Mouse (Mus musculus): ENCODE results near the gene Pipox.
A peak's percentile ranks its signal among the peaks of the same experiment; 100 is the strongest.

Pipox gene

DNA sequence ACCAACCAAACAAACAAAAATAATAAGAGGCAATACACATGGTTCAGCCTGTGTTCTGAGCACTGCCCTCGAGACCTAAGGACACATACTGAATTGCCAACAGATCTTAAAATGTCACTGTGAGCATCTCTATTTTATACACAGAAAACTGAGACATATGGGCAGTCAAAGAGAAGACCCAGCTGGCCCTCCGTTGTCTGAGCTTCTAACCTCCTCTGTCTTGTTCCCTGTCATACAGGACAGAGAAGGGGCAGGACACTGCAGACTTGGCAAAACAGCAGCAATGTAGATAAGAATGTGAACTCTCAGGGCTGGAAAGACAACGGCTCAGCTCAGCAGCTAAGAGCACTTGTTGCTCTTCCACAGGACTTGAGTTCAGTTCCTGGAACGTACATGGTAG lies 14.6 kb upstream of the Pipox start:
- no peak for DNase-seq (ENCODE audit: low read depth, low spot score)

DNA sequence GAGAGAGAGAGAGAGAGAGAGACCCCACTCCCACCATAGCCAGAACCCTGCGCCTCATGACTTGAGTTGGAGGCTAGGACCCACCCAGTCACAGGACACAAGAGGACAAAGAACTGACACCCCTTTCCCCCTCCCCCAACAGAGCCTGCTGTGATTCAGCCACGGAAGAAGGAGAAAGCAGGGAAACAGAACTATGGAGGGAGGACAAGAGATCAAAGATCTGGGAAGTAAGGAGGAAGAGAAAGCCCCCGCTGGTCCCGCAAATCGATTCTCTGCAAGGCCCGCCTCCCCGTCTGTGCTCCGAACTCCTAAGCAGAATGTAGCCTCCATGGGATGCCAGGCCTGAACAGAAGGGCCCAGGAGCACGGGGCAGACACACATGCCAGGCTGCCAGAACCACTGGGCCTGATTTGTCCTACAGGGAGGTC lies 12.9 kb upstream of the Pipox start:
- DNase-seq (ENCODE audit: low read depth, low spot score): no peak

DNA sequence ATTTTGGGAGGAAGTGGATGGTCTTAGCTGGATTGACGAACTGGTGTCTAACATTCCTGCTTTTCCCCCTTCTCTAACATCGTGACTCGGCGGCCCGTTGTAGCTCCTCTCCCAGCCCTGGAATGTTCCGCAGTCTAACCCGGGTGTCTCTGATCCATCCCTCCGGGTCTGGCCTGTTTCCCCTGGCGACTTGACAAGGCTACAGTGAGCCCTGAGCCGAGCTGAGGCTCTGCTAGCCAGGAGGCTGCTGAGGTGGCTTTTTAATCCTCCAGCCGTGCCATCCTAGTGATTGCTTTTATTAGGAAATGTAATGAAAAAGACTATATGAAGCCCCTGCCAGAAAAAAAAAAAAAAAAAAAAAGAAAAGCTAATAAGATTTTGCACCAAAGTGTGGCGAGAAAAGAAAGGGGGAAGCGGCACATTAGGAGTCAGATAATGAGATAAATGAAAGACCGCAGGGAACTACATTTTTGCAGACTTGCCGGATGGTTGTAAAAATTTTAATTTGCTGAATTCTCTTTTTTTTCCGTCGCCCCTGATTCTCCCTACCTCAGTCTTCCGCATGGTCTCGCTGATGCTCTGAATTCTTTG lies 12.3 kb upstream of the Pipox start:
- DNase-seq (ENCODE audit: low read depth, low spot score): no peak

DNA sequence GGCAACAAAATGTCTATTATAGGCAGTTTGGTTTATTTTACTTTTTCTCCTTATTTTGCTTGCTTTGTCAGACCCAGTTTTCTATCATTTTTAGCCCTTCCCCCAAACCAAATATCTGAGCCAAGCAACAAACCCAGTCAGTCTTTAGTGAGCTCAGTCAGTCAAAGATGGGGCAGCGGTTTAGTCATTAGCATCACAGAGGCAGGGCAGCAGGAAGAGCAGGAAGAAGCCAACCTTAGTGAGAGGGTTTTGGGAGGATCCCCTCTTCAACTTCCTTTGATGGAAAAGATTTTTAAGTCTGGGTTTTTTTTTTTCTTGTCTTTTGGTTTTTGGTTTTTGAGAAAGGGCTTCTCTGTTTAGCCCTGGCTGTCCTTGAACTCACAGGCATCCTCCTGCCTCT lies 10.8 kb upstream of the Pipox start:
- no peak for DNase-seq (ENCODE audit: low read depth, low spot score)

DNA sequence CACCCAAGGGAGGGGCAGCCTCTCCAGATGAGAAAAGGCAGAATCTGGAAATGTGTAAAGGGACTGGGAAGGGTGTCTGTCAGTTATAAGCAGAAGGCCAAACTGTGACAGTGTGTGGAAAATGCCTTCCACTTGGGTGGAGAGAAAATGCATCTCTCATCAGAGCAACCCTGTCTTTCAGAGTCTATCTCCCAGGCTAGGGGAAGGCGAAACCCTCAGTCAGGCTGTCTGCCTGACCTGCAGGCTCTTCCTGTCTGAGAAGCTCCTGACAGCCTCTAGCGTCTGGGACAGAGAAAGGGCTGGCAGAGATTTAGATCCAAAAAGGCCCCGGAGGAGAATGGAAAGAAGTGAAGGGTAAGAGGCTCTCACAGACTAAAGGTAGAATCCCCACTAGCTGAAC lies 9.9 kb upstream of the Pipox start:
- DNase-seq (ENCODE audit: low read depth, low spot score): no peak

DNA sequence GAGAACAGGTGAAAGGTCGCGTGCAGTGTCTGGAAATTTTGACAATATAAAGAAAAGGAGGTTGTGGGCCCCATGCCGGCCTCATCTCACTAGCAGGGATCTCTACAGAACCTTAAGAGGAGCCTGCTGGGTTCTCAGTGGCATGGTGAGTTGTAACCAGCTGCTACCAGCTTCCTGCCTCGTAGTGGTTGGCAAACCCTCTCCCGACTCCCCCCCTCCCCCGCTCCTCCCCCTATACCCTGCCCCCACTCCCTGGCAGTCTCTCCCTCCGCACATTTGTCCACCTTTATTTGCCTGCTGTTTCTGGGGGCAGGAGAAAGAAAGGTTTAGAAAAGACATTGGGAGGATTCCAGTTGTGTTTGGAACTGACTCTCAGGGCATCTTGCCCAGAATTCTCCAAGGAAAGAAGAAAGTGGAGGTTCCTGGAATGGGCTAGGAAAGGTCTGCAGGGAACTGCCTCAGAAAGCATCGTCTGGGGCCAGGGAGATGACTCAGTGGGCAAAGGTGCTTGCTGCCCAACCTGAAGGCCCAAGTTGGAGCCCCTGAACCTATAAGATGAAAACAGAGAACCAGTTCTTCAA lies 8.0 kb upstream of the Pipox start:
- DNase-seq (ENCODE audit: low read depth, low spot score): peak; percentile 35

DNA sequence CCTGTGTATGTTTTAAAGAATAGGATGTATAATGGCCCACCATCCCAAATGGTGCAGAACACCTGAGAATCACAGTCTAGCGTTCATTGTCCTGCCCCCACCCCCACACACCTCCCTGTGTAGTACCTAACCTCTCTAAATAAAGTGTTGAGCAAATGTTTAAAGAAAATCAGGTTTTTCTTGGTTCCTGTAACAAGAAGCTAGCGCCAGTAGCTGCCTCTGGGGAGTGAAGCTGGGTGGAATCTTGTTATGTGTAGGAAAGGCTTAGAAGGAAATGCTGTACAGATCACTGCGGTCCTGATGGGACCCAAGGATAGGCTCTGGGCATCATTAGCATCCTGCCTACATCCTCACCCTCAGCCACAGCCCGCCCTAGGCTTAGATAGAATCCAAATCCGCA lies 7.5 kb upstream of the Pipox start:
- DNase-seq (ENCODE audit: low read depth, low spot score): no peak

DNA sequence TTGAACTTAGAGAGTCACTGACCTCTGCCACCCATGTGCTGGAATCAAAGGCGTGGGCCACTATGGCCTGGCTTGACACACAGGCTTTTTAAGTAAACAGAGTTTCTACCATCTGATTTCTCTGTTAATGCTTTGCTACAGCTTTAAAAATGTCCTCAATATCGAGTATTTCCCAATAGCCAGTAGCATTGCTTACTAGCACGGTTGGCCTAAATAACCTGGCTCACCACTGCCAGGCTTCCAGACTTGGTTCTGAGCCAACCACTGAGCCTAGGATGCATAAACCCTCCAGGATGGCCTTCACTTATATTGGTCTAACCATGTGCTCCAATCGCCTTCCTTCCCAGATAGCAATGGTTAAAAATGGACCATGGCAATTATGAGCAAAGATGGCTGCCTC lies 6.8 kb upstream of the Pipox start:
- no peak for DNase-seq (ENCODE audit: low read depth, low spot score)

DNA sequence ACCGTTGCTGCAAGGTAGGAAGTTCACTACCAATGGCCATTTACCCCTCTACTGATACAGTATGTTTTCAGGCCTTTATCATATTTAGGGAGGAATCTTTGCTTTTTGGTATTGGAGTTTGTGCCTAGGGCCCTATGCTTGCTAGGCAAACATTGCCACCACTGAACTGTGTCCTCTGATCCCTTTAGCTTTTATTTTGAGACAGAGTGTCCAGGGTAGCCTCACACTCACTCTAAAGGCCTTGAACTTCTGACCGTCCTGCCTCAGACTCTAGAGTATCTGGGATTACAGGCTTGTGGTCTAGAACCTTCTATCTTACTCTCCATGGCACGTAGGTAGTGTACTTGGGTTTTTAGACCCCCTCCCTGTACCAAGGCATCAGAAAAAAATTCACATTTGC lies 6.3 kb upstream of the Pipox start:
- no peak for DNase-seq (ENCODE audit: low read depth, low spot score)

DNA sequence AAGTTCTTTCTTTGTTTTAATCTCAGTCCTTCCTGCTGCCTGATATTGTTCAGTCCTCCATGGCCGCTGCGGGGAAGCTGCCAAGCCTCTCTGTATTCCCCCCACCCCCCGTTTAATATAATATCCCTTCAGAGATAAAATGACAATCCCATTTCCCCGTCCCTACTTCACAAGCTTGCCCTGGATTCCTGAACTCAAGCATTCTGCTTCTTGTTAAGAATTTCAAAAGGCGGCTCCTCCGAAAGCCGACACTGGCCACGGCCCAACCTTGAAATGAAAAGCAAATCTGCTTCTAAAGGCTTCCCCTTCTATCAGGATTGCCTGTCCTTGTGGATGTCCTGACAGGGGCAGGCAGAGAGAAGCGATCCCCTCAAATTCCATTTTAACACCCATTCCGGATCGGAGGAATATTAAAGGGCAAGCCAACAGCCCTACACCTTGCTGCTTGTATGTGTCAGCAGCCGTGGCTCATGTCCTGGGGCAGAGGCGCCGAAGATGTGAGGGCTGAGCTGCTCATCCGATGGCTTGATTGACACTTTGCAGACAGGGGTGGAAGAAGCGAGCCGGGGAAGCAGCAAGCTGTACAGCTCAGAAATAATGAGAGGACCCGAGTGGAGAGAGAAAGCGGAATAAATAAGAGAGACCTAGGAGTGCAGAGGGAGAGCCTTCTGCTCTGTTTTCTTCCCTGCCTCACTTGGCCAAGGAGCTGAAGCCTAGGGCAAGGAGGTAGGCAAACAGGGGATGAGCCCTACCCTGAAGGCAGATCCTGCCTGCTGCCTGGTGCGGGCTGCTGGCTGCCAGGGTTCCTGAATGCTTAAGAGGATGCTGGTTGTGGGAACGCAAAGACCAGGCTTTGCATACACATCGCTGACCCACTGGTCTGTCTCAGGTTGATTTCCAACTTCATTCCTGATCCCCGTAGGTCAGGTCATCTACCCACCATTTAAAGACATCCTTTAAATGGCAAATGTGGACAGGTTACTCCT lies 3.2 kb upstream of the Pipox start:
- DNase-seq (ENCODE audit: low read depth, low spot score): no peak

DNA sequence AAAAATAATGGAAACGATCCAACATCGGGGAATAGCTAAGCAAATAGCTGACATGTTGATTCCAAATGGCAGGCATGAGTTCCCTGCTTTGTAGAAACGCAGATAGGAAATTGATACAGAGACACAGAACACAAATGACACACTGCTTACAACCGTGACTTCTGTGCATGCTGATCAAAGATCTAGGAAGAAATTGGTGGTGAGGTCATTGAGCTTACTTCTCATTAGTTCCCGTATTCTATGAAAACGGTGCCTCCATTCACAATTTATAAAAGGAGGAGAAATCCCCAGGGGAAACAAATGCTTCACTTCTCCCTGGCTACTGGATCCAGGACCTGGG lies 2.6 kb upstream of the Pipox start:
- DNase-seq (ENCODE audit: low read depth, low spot score): no peak

DNA sequence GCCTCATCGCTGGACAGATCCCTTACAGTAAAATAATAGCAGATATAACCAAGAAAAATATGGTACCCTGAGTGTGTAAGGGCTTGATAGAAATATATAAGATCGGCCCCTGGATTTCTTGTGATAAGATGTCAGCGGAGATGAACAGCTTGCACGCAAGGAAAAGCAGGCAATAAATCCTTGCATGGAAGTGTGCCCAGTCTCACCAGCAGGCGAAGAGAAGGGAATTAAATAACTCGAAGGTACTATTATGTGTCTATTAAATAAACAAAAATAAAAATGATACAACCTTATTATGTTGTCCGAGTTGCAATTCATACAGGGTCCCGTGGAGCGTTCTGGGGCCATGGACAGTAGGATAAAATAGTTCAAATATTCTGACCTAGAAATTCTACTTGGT lies 2.1 kb upstream of the Pipox start:
- no peak for DNase-seq (ENCODE audit: low read depth, low spot score)

DNA sequence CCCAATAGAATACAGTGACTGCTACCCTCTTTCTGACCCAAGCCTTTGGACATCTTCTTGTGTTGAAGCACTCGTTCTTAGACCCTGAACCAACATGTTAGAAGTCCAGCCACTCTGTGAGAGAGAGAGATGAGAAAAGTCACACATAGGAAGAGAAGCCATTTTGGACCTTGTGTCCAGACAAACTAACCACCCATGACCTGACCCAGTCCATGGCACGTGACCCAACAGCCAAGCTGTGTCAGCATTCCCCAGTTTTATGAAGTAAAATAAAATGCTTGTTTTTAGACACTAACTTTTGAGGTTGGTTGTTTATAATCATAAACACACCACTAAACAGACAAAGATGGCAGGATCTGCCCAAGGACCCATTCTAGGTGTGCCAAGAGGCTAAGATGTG lies 1.1 kb upstream of the Pipox start:
- DNase-seq (ENCODE audit: low read depth, low spot score): no peak

DNA sequence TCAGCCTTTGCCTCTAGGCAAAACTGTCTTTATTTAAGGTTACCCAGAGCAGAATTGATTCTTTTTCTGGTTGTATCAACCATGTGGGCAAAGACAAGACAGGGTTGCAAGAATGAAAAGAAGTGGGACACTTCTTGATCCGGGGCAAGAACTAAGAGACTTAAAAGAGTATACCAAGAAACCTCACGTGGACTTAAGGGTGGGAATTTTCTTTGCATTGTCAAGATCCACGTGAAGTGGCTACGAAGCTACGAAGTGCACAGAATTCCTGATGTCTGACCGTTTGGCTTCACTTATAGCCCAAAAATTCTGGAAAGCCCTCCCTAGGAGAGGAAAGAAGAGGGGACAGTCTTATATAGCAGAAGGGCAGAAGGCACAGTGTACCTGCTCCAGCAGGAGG lies 613 bp downstream of the Pipox start:
- DNase-seq (ENCODE audit: low read depth, low spot score): no peak

DNA sequence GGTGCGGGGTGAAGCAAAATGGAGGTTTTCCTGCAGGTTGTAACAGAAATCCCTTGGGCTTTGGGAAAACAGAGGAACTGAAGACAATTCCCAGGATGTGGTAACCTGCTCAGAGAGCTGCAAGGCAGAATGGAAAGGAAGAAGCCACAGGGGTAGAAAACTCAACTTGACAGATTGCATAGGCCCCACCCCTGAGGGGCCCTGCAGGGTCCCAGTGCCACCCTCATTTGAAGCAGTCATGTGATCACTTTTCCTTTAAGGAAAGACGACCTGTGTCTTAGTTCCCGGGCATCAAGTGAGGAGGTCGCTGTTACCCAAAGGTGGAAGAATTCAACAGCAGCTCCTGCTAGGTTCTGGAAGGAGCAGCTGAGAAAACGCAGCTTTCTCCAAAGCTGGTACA lies 1.0 kb downstream of the Pipox start:
- no peak for DNase-seq (ENCODE audit: low read depth, low spot score)

DNA sequence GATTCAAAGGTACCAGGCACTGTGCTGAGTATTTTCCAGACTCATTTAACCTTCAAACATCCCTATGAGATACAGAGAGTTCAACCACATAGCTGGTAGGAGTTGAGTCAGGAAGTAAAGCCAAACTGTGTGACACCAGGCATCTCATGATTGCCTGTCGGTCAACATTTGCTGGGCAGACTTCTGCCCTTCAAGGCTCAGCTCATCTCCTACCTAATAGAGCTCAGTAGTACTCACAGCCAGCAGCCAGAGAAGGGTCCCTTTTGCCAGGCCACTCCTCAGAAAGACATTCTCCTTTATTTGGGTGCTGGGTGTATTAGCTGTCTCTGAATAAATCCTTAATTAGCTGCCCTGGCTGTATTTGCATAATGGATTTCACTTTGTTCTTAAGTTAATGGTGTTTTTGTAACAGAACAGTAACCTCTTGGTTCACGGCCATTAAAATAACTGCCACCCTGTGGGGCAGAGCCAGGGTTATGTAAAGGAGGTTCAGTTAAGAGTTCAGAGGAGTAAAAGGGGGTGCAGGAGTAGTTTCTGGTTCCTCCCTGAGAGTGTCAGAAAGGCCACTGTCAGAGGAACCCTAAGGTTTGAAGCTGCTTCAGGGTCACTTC lies 3.1 kb downstream of the Pipox start:
- DNase-seq (ENCODE audit: low read depth, low spot score): no peak

DNA sequence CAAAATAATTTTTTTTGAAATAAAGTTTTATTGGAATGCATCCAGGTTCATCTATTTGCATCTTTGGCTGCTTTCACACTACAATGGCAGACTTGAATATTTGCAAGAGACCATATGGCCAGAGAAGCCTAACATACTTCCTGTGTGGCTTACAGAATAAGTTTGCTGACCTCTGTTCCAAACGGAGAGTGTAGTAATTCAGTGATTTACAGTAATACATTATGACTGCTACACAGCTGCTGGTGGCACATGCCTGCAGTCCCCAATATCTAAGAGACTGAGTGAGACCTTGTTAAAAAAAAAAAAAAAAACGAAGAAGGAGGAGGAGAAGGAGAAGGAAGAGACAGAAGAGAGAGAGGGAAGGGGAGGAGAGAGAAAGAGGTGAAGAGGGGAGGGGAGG lies 4.4 kb downstream of the Pipox start:
- DNase-seq (ENCODE audit: low read depth, low spot score): no peak

DNA sequence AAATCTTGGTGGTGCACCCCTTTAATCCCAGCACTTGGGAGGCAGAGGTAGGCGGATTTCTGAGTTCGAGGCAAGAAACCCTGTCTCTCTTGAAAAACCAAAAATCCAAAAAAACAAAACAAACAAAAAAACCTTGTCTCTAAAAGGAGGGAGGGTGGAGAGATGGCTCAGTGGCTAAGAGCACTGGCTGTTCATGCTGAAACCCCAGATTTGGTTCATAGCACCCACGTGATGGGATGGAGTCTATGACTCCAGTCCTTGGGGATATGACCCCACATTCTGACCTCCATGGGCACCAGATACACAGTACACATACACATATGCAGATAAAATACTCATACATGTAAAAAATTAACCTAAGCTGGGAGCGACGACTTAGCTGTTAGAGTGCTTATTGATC lies 5.0 kb downstream of the Pipox start:
- DNase-seq (ENCODE audit: low read depth, low spot score): no peak

DNA sequence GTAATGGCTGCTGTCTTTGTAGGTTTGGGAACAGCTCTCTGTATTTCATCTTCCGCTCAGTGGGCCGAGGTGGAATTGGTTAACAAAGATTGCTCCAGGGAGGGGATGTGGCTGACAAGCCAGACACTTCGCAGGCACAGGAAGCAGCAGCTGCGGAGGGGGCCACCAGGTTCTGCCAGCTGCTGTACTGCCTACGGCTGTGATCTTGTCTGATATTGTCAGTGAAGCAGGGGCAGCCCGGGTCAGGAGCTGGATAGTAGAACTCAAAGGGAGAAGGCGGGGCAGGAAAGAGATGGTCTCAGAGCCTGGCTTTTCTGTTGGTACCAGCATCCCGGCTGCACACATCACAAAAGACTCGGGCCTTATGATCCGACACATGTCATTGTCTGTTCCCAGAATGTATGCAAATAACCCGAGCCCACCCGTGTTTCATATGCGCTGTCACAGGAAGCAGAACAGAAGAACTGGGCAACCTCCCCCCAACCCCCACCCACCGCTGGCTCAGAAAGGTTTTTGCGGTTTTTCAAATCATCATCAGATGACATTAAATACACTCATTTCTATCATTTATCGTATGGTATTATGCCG lies 6.4 kb downstream of the Pipox start:
- no peak for DNase-seq (ENCODE audit: low read depth, low spot score)

DNA sequence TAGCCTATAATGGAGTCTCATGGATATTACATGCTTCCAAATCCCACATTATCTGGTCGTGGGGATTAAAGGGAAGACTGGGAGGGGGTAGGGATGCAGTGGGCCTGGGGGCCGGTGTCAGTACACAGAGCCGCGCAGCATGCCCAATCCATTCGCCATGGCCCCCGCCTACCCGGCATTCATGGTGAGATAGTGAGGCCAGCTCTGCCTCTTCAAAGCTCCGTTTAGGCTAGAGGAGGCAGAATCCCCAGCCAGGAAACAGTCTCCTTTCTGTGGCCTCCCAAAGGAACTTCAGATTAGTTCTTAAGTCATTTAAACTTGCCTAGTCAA lies 8.7 kb downstream of the Pipox start:
- DNase-seq (ENCODE audit: low read depth, low spot score): no peak

DNA sequence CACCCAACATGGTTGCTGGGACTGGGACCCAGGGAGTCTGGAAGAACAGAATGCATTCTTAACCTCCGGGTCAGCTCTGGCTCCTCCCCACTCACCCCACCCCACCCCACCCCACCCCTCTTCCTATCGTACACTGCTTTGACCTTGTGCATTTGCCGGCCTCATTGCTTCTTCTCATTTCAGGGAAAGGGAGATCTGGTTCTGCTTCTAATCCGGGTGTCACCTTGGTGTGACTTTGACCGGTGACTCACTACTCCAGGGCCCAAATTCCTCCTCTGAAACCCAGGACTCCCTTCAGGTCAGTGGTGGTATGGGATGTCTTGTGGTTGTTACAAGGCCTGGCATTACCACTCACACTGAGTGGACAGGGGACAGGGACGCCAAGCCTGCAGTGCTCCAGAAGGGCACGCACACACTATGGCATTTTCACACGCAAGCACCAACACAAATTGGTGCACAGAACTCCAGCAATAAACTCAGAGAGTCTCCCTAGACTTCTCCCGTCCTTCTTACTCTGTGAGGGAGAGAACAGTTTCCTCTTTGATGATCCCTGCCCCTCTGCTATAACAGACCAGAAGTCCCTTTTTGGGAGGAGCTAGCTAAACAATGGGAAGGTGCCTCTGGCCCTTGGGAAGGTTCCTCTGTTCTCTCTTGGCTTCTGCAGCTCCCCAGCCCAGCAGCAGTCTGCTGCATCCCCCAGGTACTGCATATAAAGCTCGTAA lies 9.2 kb downstream of the Pipox start:
- no peak for DNase-seq (ENCODE audit: low read depth, low spot score)

DNA sequence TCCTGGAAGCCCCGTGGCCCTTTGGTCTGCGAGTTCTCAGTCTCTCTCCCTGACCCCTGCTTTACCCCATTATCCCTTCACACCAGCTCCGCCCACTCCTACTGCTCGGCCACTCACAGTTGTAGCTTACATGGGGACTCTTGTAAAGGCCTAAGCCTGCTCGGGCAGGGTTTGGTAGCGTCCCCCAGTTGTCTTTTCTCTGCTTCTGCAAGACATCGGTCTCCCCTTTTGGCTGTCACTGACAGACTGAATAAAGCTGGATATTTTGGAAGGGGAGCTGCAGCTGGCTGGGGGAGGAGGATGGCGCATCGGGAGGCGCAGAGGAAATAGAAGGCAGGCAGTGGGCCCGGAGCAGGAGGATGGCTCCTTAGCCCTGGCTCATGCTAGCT lies 17.1 kb downstream of the Pipox start:
- no peak for DNase-seq (ENCODE audit: low read depth, low spot score)
